Mouse (Mus musculus) liver, embryonic 16.5 days (tissue): ENCODE measurements around the gene 7530416G11Rik. TPM values are rescaled to one million over a fixed set of nuclear protein-coding genes. Genes with fewer than 3 reads are reported as not detected.

Source experiments
- ATAC-seq: fragments of 200-750 bp; cut with Nextera tagmentation; 2 replicates; pipeline ENCODE4 v1.8.0; 2017; ENCODE audit warnings: low read depth, mild to moderate bottlenecking, moderate number of reproducible peaks, moderate library complexity
- H3K27ac ChIP-seq: fragments of 300-500 bp; sonication (generic); 2 replicates; pipeline ENCODE4 v1.5.1; 2014; ENCODE audit warnings: mild to moderate bottlenecking, low read length
- H3K27me3 ChIP-seq: fragments of 300-500 bp; sonication (generic); 2 replicates; pipeline ENCODE4 v1.6.1; 2014; ENCODE audit warnings: low read depth, low read length, mixed read lengths; ENCODE audit not compliant: control insufficient read depth, insufficient read depth
- H3K36me3 ChIP-seq: fragments of 300-500 bp; sonication (generic); 2 replicates; pipeline ENCODE4 v1.6.1; 2014; ENCODE audit warnings: mild to moderate bottlenecking; ENCODE audit not compliant: control insufficient read depth, insufficient read depth
- H3K4me1 ChIP-seq: fragments of 300-500 bp; sonication (generic); 2 replicates; pipeline ENCODE4 v1.6.1; 2014; ENCODE audit warnings: low read depth, low read length, mixed read lengths; ENCODE audit not compliant: control insufficient read depth
- H3K4me2 ChIP-seq: fragments of 300-500 bp; sonication (generic); 2 replicates; pipeline ENCODE4 v1.6.1; 2014; ENCODE audit warnings: low read depth, low read length, mixed read lengths
- H3K4me3 ChIP-seq: fragments of 300-500 bp; sonication (generic); 2 replicates; pipeline ENCODE4 v1.5.1; 2014; ENCODE audit warnings: low read depth, mild to moderate bottlenecking, low read length
- H3K9ac ChIP-seq: fragments of 300-500 bp; sonication (generic); 2 replicates; pipeline ENCODE4 v1.6.1; 2014; ENCODE audit warnings: low read depth, low read length
- H3K9me3 ChIP-seq: fragments of 300-500 bp; sonication (generic); replicated peaks from 2 replicates; pipeline ENCODE4 v1.6.1; 2016; ENCODE audit warnings: low read length; ENCODE audit not compliant: control insufficient read depth
- WGBS: fragments of 180-500 bp; shearing (Covaris S2); extraction: QIAGEN DNeasy Blood & Tissue Kit; methylation state at CpG from one replicate; pipeline ENCODE4 v1.1.7; 2014; ENCODE audit not compliant: insufficient replicate concordance; 5-methylcytosine and 5-hydroxymethylcytosine counted together
- polyA plus RNA-seq: library from polyadenylated mRNA; unstranded; fragments of >200 nt; fragmentation: Nextera tagmentation; extraction: Ambion mirVana; gene quantifications from 2 replicates; pipeline ENCODE4 v1.2.1, GENCODE M21; 2015

7530416G11Rik gene
- polyA plus RNA-seq, 1 experiment from 2014 or later = not detected

GRCm38 (mm10) chr15:85497548-85497947 lies 5.5 kb downstream of the 7530416G11Rik start:
- H3K4me1 ChIP-seq = no peaks in the 10 kb centered on the region
- H3K9ac ChIP-seq = no peak overlapping the region
- 63% methylated on average over 4 of the region's 4 CpGs for WGBS
- no peak overlapping the region for H3K4me3 ChIP-seq
- H3K27ac ChIP-seq = no peak overlapping the region
- ATAC-seq = no peak
- no peak overlapping the region for H3K4me2 ChIP-seq
- H3K9me3 ChIP-seq = no peaks in the 10 kb centered on the region
- H3K27me3 ChIP-seq = no peaks in the 10 kb centered on the region
- no peaks in the 10 kb centered on the region for H3K36me3 ChIP-seq

GRCm38 (mm10) chr15:85494163-85494621 lies 8.8 kb downstream of the 7530416G11Rik start:
- WGBS = 8% methylated on average over 11 of the region's 11 CpGs
- ATAC-seq = no peak
- Histone ChIP-seq H3K4me1 (no peaks in the 10 kb centered on the region), H3K9me3 (no peaks in the 10 kb centered on the region), H3K36me3 (no peaks in the 10 kb centered on the region), H3K4me3 (no peak overlapping the region), H3K27me3 (no peaks in the 10 kb centered on the region), H3K27ac (no peak overlapping the region), H3K9ac (no peak overlapping the region), H3K4me2 (no peak overlapping the region)

- no peak for ATAC-seq
- WGBS = 67% methylated on average over 7 of the region's 7 CpGs
- no peak overlapping the region for H3K27ac ChIP-seq
- no peak overlapping the region for H3K4me2 ChIP-seq
- H3K36me3 ChIP-seq = no peaks in the 10 kb centered on the region
- no peaks in the 10 kb centered on the region for H3K27me3 ChIP-seq
- H3K4me3 ChIP-seq = no peak overlapping the region
- H3K4me1 ChIP-seq = no peaks in the 10 kb centered on the region
- no peaks in the 10 kb centered on the region for H3K9me3 ChIP-seq
- H3K9ac ChIP-seq = no peak overlapping the region
Measured at GRCm38 (mm10) chr15:85489751-85490150, 13.3 kb downstream of the 7530416G11Rik start.

GRCm38 (mm10) chr15:85488900-85489299 lies 14.1 kb downstream of the 7530416G11Rik start:
- H3K9ac ChIP-seq = no peak overlapping the region
- no peak overlapping the region for H3K4me2 ChIP-seq
- 66% methylated on average over 10 of the region's 10 CpGs for WGBS
- H3K4me1 ChIP-seq = no peaks in the 10 kb centered on the region
- H3K36me3 ChIP-seq = no peaks in the 10 kb centered on the region
- no peaks in the 10 kb centered on the region for H3K9me3 ChIP-seq
- H3K27ac ChIP-seq = no peak overlapping the region
- no peak for ATAC-seq
- H3K27me3 ChIP-seq = no peaks in the 10 kb centered on the region
- H3K4me3 ChIP-seq = no peak overlapping the region

- Histone ChIP-seq H3K4me1 (no peaks in the 10 kb centered on the region), H3K9ac (no peak overlapping the region), H3K27me3 (no peaks in the 10 kb centered on the region), H3K9me3 (no peaks in the 10 kb centered on the region), H3K4me2 (no peak overlapping the region), H3K27ac (no peak overlapping the region), H3K4me3 (no peak overlapping the region), H3K36me3 (no peaks in the 10 kb centered on the region)
- no peak for ATAC-seq
- WGBS = 44% methylated on average over 3 of the region's 3 CpGs
Measured at GRCm38 (mm10) chr15:85480630-85481029, 22.4 kb downstream of the 7530416G11Rik start.

GRCm38 (mm10) chr15:85479919-85480318 lies 23.1 kb downstream of the 7530416G11Rik start:
- Histone ChIP-seq H3K27me3 (no peaks in the 10 kb centered on the region), H3K4me1 (no peaks in the 10 kb centered on the region), H3K9me3 (no peaks in the 10 kb centered on the region), H3K9ac (no peak overlapping the region), H3K36me3 (no peaks in the 10 kb centered on the region), H3K4me3 (no peak overlapping the region), H3K4me2 (no peak overlapping the region), H3K27ac (no peak overlapping the region)
- ATAC-seq = no peak
- 12% methylated on average over 5 of the region's 5 CpGs for WGBS

- Histone ChIP-seq H3K27ac (no peak overlapping the region), H3K36me3 (no peaks in the 10 kb centered on the region), H3K4me2 (no peak overlapping the region), H3K27me3 (no peaks in the 10 kb centered on the region), H3K9me3 (no peaks in the 10 kb centered on the region), H3K4me1 (no peaks in the 10 kb centered on the region), H3K4me3 (no peak overlapping the region), H3K9ac (no peak overlapping the region)
- 64% methylated on average over 12 of the region's 12 CpGs for WGBS
- ATAC-seq = no peak
Measured at GRCm38 (mm10) chr15:85479365-85479764, 23.7 kb downstream of the 7530416G11Rik start.

- no peak for ATAC-seq
Measured at GRCm38 (mm10) chr15:85477584-85477983, 25.4 kb downstream of the 7530416G11Rik start.

GRCm38 (mm10) chr15:85474697-85475096 lies 28.3 kb downstream of the 7530416G11Rik start:
- Histone ChIP-seq H3K9ac (no peak overlapping the region), H3K4me1 (no peaks in the 10 kb centered on the region), H3K27me3 (no peaks in the 10 kb centered on the region), H3K27ac (no peak overlapping the region), H3K4me3 (no peak overlapping the region), H3K9me3 (no peaks in the 10 kb centered on the region), H3K4me2 (no peak overlapping the region), H3K36me3 (no peaks in the 10 kb centered on the region)
- no peak for ATAC-seq
- WGBS = 50% methylated on average over 3 of the region's 3 CpGs

More at GRCm38 (mm10) chr15:85477584-85477983, 25.4 kb downstream of the 7530416G11Rik start:
- Histone ChIP-seq H3K4me1 (no peaks in the 10 kb centered on the region), H3K36me3 (no peaks in the 10 kb centered on the region), H3K27ac (no peak overlapping the region), H3K9ac (no peak overlapping the region), H3K27me3 (no peaks in the 10 kb centered on the region), H3K9me3 (no peaks in the 10 kb centered on the region), H3K4me3 (no peak overlapping the region), H3K4me2 (no peak overlapping the region)
- WGBS = 24% methylated on average over 1 of the region's 1 CpGs
